Mouse (Mus musculus) intestine, postnatal 0 days (tissue): ENCODE data around the gene Zfp523. TPM values are rescaled to one million over a fixed set of nuclear protein-coding genes. Genes with fewer than 3 reads are reported as not detected.

ENCODE experiments used
- ATAC-seq: fragments of 200-750 bp; cut with Nextera tagmentation; 2 replicates; pipeline ENCODE4 v1.8.0; 2017; ENCODE audit warnings: mild to moderate bottlenecking, moderate TSS enrichment, moderate library complexity
- H3K27ac ChIP-seq: fragments of 300-500 bp; sonication (generic); 2 replicates; pipeline ENCODE4 v1.5.1; 2014; ENCODE audit warnings: mild to moderate bottlenecking, low read depth, low read length, moderate library complexity
- H3K27me3 ChIP-seq: fragments of 300-500 bp; sonication (generic); replicated peaks from 2 replicates; pipeline ENCODE4 v1.6.1; 2014; ENCODE audit warnings: low read length, mixed read lengths; ENCODE audit not compliant: control insufficient read depth, insufficient read depth
- H3K36me3 ChIP-seq: fragments of 300-500 bp; sonication (generic); 2 replicates; pipeline ENCODE4 v1.6.1; 2014; ENCODE audit warnings: mild to moderate bottlenecking, moderate library complexity; ENCODE audit not compliant: control insufficient read depth, insufficient read depth
- H3K4me1 ChIP-seq: fragments of 300-500 bp; sonication (generic); replicated peaks from 2 replicates; pipeline ENCODE4 v1.6.1; 2014; ENCODE audit warnings: antibody characterized with exemption, low read length, mixed read lengths; ENCODE audit not compliant: control insufficient read depth, insufficient read depth
- H3K4me2 ChIP-seq: fragments of 300-500 bp; sonication (generic); replicated peaks from 2 replicates; pipeline ENCODE4 v1.6.1; 2014; ENCODE audit warnings: low read depth, mild to moderate bottlenecking, moderate library complexity
- H3K4me3 ChIP-seq: fragments of 300-500 bp; sonication (generic); 2 replicates; pipeline ENCODE4 v1.5.1; 2014; ENCODE audit warnings: low read depth, low read length
- H3K9ac ChIP-seq: fragments of 300-500 bp; sonication (generic); 2 replicates; pipeline ENCODE4 v1.6.1; 2014; ENCODE audit warnings: mild to moderate bottlenecking, low read depth, low read length
- H3K9me3 ChIP-seq: fragments of 300-500 bp; sonication (generic); 2 replicates; pipeline ENCODE4 v1.6.1; 2016; ENCODE audit warnings: mixed run types; ENCODE audit not compliant: control insufficient read depth
- CTCF ChIP-seq: sonication (generic); IDR thresholded peaks from 2 replicates; pipeline ENCODE4 v1.5.1; 2016; ENCODE audit warnings: low read depth, mild to moderate bottlenecking, control low read depth, antibody characterized with exemption, moderate library complexity
- WGBS: fragments of 180-500 bp; shearing (Covaris S2); extraction: QIAGEN DNeasy Blood & Tissue Kit; methylation state at CpG from one replicate; pipeline ENCODE4 v1.1.7; 2014; 5-methylcytosine and 5-hydroxymethylcytosine counted together
- polyA plus RNA-seq: library from polyadenylated mRNA; unstranded; fragments of >200 nt; fragmentation: Nextera tagmentation; extraction: Ambion mirVana; gene quantifications from 2 replicates; pipeline ENCODE4 v1.2.1, GENCODE M21; 2015

Gene Zfp523
- polyA plus RNA-seq, 1 experiment from 2014 or later: 11.6 TPM

DNA sequence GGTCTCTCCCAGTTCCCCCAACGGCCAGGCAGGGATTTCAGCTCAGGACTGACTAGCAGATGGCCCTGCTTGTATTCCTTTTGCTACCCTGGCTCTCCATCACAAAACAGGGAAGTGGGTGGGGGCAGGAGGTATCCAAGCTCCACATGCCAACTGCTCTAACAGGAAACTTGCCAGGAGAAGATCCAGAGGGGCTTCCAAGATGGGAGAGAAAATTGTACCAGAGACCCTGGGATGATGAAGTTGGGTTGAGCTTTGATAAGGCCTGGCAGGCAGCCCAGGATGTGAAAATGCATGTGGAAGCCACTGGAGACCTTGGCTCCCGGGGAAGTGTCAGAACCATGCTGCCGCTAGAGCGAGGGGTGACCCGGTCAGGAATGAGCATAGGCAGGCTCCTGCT lies 40.7 kb upstream of the Zfp523 start:
- H3K4me3 ChIP-seq: no peak overlapping the region
- WGBS: 52% methylated on average over 5 of the region's 5 CpGs

DNA sequence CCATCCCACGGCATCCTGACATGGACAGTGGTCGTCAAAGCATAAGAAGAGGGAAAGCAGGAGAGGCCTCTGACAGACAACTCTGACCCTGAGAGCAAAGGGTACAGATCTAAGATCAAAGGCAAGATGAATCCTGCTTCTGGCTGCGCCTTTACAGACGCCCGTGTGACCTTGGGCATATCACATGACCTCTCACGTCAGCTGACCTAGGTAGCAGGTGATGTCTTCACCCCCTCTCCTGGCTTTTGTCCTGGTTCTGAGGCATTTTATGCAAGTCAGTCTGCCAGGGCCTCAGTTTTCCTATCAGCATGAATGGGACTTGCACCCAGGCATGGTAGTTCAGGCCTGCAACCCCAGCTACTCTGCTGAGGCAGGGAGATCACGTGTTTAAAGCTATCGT lies 38.9 kb upstream of the Zfp523 start:
- WGBS: 85% methylated on average over 8 of the region's 8 CpGs
- no peak for TF ChIP-seq CTCF

More for the DNA sequence above, 40.7 kb upstream of the Zfp523 start:
- Histone ChIP-seq H3K27me3 (peaks cover 19% of the 10 kb centered on the region), H3K27ac (no peak overlapping the region), H3K36me3 (no peaks in the 10 kb centered on the region), H3K9ac (no peak overlapping the region), H3K4me1 (no peaks in the 10 kb centered on the region), H3K9me3 (no peaks in the 10 kb centered on the region), H3K4me2 (no peak overlapping the region)
- no peak for ATAC-seq
- TF ChIP-seq CTCF: no peak

DNA sequence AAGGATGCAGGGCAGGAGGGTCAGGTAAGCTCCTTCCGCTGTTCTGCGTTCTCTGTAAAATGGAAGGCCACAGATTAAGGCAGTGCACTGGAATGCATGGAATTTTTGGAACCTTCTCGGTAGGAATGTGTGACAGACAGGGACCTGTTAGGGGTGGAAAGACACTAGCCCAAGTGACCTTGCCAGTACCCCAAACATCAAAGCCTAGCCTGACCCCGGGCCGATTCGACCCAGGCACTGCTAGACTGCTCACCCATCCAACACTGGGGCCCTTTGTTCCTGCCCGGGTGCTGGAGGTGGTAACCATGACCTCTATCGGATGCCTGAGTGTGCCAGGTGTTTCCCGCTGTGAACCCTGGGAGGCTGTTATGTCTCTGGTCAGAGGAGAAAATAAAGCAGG lies 38.2 kb upstream of the Zfp523 start:
- Histone ChIP-seq H3K4me3 (no peak overlapping the region), H3K9me3 (no peaks in the 10 kb centered on the region), H3K27me3 (peaks cover 39% of the 10 kb centered on the region), H3K9ac (no peak overlapping the region), H3K27ac (no peak overlapping the region), H3K4me1 (no peaks in the 10 kb centered on the region; the same call in 1 of the 2 replicates), H3K4me2 (no peak overlapping the region), H3K36me3 (no peaks in the 10 kb centered on the region)
- TF ChIP-seq CTCF: no peak
- ATAC-seq: no peak
- 56% methylated on average over 9 of the region's 9 CpGs for WGBS

More for the DNA sequence above, 38.9 kb upstream of the Zfp523 start:
- Histone ChIP-seq H3K4me1 (no peaks in the 10 kb centered on the region; the same call in 1 of the 2 replicates), H3K27ac (no peak overlapping the region), H3K4me2 (no peak overlapping the region), H3K4me3 (no peak overlapping the region), H3K36me3 (no peaks in the 10 kb centered on the region), H3K27me3 (peaks cover 36% of the 10 kb centered on the region), H3K9ac (no peak overlapping the region), H3K9me3 (no peaks in the 10 kb centered on the region)
- no peak for ATAC-seq

DNA sequence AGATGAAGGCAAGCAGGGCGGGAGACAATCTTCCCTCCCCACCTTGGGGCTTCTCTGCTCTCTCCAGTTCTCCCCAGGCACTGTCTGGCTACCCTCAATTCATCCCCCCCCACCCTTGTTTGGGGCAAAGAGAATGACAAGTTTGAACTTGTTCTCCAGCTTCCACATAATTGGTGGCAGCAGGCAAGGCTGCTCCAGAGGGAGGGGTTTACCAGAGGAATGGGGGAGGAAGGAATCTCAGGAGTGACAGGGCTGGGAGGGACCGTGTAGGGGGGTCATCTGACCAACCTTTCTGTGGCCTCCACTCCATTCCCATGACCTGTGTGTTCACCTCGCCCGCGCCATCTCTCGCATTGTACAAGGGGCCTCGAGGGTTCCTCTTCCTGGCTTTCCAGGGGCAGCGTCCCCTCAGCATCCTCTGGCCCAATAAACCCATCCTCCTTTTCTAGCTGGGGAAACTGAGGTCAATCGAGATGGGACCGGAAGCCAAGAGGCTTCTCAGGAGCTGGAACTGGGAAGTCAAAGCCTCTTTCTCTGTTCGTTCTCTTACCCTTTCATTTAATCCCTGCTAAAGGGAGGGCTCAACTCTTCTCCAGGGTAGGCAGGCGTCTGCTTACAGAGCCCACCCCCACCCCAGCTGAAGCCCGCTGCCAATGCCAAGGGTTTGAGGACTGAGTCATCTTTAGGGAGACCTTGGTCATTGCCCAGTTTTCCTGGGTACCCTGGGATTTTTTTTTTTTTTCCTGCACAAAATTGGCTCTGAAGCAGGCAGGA lies 36.3 kb upstream of the Zfp523 start:
- H3K36me3 ChIP-seq: no peaks in the 10 kb centered on the region
- no peak overlapping the region for H3K4me2 ChIP-seq

DNA sequence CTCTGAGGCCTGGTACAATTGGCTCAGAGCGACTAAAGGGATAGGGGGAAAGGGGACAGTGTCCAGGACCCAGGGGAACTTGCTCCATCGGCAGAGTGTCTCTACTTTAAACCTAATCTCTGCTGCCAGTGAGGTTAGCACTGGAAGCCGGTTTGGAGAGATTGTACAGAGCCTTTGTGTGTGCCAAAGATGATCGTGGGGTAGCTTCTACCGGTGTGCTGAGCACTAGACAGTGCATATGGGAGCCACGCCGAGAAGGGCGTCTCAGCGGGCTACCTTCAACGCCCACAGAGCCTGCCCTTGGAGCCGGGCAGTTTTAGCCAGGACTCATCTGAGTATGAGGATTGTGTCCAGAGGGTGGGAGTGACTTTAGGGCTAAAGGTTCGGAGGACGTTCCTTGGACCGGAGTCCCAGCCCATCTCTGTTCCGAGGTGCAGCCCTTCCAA lies 35.7 kb upstream of the Zfp523 start:
- H3K4me3 ChIP-seq: peak overlapping the region; percentile 62
- H3K36me3 ChIP-seq: no peaks in the 10 kb centered on the region
- peaks cover 47% of the 10 kb centered on the region for H3K27me3 ChIP-seq
- H3K27ac ChIP-seq: no peak overlapping the region
- no peak overlapping the region for H3K9ac ChIP-seq
- no peak for ATAC-seq
- no peak for TF ChIP-seq CTCF
- 10% methylated on average over 15 of the region's 15 CpGs for WGBS
- peak overlapping the region; percentile 98 for H3K4me2 ChIP-seq
- H3K9me3 ChIP-seq: no peaks in the 10 kb centered on the region
- no peaks in the 10 kb centered on the region; the same call in 1 of the 2 replicates for H3K4me1 ChIP-seq

More for the DNA sequence above, 36.3 kb upstream of the Zfp523 start:
- H3K27me3 ChIP-seq: peaks cover 47% of the 10 kb centered on the region
- no peak overlapping the region for H3K9ac ChIP-seq
- H3K27ac ChIP-seq: no peak overlapping the region
- 58% methylated on average over 13 of the region's 13 CpGs for WGBS
- H3K4me1 ChIP-seq: no peaks in the 10 kb centered on the region; the same call in 1 of the 2 replicates
- ATAC-seq: no peak
- no peak overlapping the region for H3K4me3 ChIP-seq
- TF ChIP-seq CTCF: no peak
- no peaks in the 10 kb centered on the region for H3K9me3 ChIP-seq

DNA sequence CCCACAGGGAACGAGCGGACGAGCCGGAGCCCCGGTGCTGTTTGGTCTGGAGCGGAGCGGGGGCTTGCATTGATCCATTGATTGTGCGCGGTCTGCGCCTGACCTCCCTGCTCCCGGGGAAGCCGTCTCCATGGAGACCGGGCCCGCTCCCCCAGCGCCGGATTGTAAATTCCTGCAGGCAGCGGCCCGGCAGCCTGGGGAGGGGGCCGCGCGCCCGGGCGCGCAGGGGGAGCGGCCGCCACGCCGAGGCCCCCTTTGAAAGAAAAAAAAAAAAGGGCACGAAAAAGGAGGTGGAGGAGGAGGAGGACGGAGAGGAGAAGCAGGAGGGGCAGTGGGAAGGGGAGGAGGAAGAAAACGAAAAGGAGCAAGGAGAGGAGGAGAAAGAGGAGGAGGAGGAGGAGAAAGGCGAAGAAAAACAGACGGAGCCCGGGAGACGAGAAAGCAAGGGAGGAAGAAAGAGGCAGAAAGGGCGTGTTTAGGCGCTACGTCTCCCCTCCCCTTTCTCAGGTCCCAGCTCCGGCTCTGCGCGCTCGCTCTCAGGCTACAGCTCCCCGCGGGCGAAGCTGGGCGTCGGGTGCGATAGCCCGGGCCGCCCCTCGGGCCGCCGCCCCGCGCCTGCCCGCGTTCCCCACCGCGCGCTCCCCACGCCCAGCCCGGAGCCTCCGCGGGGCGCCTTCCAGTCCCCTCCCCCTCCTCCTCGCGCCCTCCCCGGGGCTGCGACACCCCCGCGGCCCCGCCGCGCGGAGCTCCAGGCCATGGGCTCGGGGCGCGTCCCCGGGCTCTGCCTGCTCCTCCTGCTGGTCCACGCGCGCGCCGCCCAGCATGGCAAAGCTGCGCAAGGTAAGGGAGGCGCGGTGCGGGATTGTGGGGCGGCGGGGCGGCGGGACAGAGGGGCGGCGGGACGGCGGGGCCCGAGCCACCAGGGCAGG lies 34.9 kb upstream of the Zfp523 start, which contains the start of gene Scube3:
Gene Scube3, plus strand, starts transcription at position 371 of the 929 bp plus-strand sequence.
- Histone ChIP-seq H3K4me2 (peak within 1 kb of the TSS; percentile 98), H3K27me3 (peaks cover 47% of the 10 kb centered on the region), H3K9ac (peak within 1 kb of the TSS; percentile 12), H3K9me3 (no peaks in the 10 kb centered on the region), H3K4me3 (peak within 1 kb of the TSS; percentile 62), H3K36me3 (no peaks in the 10 kb centered on the region), H3K4me1 (no peaks in the 10 kb centered on the region; the same call in 1 of the 2 replicates), H3K27ac (no peak within 1 kb of the TSS)
- no peak for TF ChIP-seq CTCF
- ATAC-seq: no peak
- WGBS: 1% methylated on average over 84 of the region's 97 CpGs
